Mouse (Mus musculus) embryonic fibroblast, embryonic 13.5 days (primary cell): ENCODE measurements around the gene Gm28048. TPM values are rescaled to one million over a fixed set of nuclear protein-coding genes. Genes with fewer than 3 reads are reported as not detected.

Experiments
- H3K27ac ChIP-seq: 2 replicates; pipeline ENCODE4 v1.5.1; 2012; ENCODE audit warnings: low read length, control low read depth, inconsistent platforms; ENCODE audit not compliant: insufficient read depth
- H3K4me1 ChIP-seq: 2 replicates; pipeline ENCODE4 v1.6.1; 2011; ENCODE audit warnings: low read length; ENCODE audit not compliant: control insufficient read depth, insufficient read depth
- H3K4me3 ChIP-seq: 2 replicates; pipeline ENCODE4 v1.5.1; 2011; ENCODE audit warnings: mild to moderate bottlenecking, control low read depth, low read length; ENCODE audit not compliant: insufficient read depth
- CTCF ChIP-seq: IDR thresholded peaks from 2 replicates; pipeline ENCODE4 v1.5.1; 2011; ENCODE audit warnings: mild to moderate bottlenecking, control low read depth, low read length, moderate library complexity, borderline replicate concordance; ENCODE audit not compliant: insufficient read depth
- POLR2A ChIP-seq: IDR thresholded peaks from 2 replicates; pipeline ENCODE4 v1.6.1; 2011; ENCODE audit warnings: low read depth, mild to moderate bottlenecking, control low read depth, low read length, moderate library complexity
- polyA plus RNA-seq: library from polyadenylated mRNA; stranded (reverse); fragments of >200 nt; gene quantifications from 2 replicates; pipeline ENCODE4 v1.2.4, GENCODE M21; 2011; ENCODE audit warnings: low read depth; ENCODE audit not compliant: missing spikeins, insufficient read length

The Gm28048 gene
- polyA plus RNA-seq, 1 experiment, result 14.1 TPM

GRCm38 (mm10) chr11:22882926-22883325 lies 99.0 kb downstream of the Gm28048 start:
- Histone ChIP-seq H3K4me3 (no peak overlapping the region), H3K4me1 (no peaks in the 10 kb centered on the region), H3K27ac (no peak overlapping the region)
- TF ChIP-seq CTCF (no peak), POLR2A (no peak)

DNA sequence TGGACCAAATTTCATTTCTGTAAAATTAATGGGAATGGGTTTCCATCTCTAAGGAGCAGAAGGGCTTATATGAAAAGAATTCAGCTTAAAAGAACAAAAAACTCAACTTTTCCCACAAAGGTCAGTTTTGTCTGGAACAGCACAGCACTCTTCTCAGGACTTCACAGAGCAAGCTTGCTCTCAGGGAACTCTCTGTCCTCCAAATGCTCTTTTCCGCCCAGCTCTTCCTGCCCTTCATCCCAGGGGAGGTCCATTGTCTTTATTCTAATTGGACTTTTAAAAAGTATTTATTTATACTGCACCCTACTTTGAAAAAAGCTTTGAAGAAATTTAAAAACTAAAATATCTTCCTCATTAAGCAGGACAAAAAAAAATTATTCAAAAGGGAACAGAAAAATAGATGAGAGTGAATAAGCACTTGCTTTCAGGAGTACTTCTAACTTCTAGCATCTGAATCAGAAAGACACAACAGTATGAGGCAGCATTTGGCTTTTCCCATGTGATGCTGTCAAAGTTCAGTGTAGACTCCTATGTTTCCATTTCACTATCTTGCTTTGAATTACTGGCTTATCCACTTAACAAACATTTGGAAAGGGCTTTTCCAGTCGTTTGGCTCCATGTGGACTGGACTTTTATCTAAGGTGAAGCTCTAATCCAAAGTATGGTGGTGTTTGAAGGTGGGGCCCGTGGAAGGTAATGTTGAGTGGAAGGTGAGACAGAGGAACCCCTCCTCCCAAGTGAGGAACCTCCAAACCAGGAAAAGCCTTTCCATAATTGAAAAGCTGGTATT lies 101.3 kb downstream of the Gm28048 start:
- H3K4me3 ChIP-seq, result no peak overlapping the region
- H3K4me1 ChIP-seq, result no peaks in the 10 kb centered on the region
- TF ChIP-seq POLR2A, result no peak
- TF ChIP-seq CTCF, result no peak
- H3K27ac ChIP-seq, result no peak overlapping the region

DNA sequence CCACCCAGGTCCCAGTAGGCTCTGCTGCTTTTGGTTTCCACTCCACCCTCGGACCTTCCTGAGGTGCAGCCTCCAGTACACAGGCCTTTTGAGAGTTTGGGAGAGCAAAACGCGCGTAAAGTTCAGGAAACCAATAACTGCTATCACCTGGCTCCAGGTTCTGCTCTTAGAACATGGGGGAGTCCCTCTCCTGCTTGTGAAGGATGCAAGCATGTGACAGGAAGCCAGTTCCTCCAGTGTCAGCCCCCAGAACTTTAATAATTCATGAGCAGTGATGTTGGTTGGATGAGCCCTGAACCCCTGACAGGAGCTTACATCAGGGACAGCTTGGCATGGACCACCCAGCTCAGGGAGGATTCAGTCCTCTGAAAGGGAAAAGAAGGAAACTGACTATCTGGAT lies 102.2 kb downstream of the Gm28048 start:
- Histone ChIP-seq H3K27ac (no peak overlapping the region), H3K4me1 (no peaks in the 10 kb centered on the region), H3K4me3 (no peak overlapping the region)
- no peak for TF ChIP-seq POLR2A
- TF ChIP-seq CTCF, result no peak

DNA sequence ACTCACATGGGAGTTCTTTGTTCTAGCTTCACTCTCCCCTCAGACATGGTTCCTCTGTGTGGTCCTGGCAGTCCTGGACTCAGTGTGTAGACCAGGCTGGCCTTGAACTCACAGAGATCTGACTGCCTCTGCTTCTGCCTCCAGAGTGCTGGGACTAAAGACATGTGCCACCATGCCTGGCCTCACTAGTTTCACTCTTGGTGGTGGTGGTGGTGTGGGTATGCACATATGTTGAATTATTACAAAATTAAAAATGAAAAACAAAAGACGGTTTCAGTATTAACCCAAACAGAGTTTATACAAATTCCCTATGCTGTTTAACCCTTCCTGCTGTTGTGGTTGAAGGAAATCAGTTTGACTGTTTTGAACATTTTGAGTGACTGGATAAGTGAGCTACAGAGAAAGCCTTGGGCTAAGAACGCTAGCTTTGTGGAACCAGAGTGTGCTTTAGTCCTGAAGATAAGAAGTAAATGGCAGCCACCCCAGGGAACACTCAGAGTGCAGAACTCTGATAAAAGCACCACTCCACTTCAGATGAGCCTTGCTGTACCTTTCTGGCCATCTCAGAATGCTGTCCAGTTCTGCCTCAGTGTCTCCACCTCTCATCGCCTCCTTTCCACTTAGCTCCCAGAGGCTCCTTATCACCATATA lies 105.1 kb downstream of the Gm28048 start:
- Histone ChIP-seq H3K4me1 (no peaks in the 10 kb centered on the region), H3K27ac (no peak overlapping the region), H3K4me3 (no peak overlapping the region)
- TF ChIP-seq POLR2A (no peak), CTCF (no peak)

- TF ChIP-seq CTCF (no peak), POLR2A (no peak)
- no peaks in the 10 kb centered on the region for H3K4me1 ChIP-seq
- no peak overlapping the region for H3K4me3 ChIP-seq
- H3K27ac ChIP-seq, result no peak overlapping the region
Observed at GRCm38 (mm10) chr11:22875279-22875678, 106.6 kb downstream of the Gm28048 start.

GRCm38 (mm10) chr11:22874747-22875146 lies 107.1 kb downstream of the Gm28048 start:
- Histone ChIP-seq H3K4me3 (no peak overlapping the region), H3K27ac (no peak overlapping the region), H3K4me1 (no peaks in the 10 kb centered on the region)
- TF ChIP-seq POLR2A (no peak), CTCF (no peak)

DNA sequence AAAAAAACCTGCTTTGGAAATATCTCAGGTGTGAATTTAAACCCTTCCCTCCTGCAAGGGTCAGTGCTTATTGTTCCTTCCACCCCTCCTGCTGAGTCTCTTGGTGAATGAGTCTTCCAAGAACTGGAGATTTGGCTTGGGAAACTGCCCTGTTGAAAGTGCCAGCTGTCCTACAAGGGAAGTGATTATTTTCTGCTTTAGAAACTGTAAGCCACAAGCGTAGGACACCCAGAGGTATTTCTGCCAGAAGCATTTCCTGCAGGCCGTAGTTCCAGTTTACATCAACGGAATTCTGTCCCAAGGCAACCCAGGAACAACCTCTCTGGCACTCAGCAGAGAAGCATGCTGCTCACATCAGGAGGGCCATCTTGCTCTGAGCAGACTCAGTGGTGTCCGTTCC lies 108.5 kb downstream of the Gm28048 start:
- Histone ChIP-seq H3K4me1 (no peaks in the 10 kb centered on the region), H3K27ac (no peak overlapping the region), H3K4me3 (no peak overlapping the region)
- no peak for TF ChIP-seq POLR2A
- no peak for TF ChIP-seq CTCF

- no peak for TF ChIP-seq CTCF
- TF ChIP-seq POLR2A, result no peak
- no peak overlapping the region for H3K4me3 ChIP-seq
- H3K4me1 ChIP-seq, result no peaks in the 10 kb centered on the region
- H3K27ac ChIP-seq, result no peak overlapping the region
Observed at GRCm38 (mm10) chr11:22872307-22872680, 109.6 kb downstream of the Gm28048 start.

DNA sequence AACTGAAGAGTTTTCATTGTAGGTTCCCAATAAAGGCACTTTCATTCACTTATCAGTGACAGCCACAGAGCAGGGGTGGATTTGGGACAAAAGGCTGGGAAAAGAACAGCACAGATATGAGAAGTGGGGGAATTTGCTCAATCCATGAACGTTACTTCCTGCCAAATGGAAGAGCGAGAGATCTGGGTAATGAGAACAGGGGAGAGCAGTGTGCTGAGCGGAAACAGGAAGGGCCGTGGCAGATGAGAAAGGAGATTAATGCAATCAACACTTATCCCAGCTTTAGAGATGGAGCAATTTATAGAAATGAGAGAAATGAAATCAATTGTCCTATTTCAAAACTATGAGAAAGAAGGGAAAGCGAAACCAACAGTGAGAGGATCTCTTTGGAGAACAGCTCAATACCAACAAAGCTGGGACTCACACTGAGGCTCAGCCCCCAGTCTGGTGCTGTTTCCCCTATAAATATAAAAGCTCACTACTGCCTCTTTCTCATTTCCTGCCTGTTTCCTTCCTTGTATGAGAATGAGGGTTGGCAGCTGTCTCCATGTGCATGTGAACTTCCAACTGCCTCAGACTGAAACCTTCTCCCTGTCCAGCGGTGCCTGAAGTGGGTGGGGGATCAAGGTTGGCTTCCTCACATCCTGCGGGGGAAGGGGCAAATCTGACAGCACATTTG lies 110.1 kb downstream of the Gm28048 start:
- H3K4me1 ChIP-seq, result no peaks in the 10 kb centered on the region
- TF ChIP-seq POLR2A (no peak), CTCF (no peak)
- no peak overlapping the region for H3K4me3 ChIP-seq
- no peak overlapping the region for H3K27ac ChIP-seq

DNA sequence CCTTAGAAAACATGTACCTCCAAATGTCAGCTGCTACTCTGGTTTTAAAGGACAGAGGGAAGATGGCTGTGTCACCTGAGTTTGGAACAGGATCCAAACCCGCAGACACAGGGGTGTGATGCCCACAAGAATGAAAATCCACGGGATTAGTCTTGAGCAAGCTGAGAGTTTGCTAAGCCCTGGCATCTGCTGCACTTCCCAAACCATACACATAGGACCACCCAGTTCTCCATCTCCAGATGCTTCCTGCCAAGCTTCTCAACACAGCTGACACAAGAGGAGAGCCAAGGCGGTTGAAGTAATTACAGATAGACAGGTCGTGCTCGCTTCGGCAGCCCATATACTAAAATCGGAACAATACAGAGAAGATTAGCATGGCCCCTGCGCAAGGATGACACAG lies 113.3 kb downstream of the Gm28048 start:
- no peak overlapping the region for H3K27ac ChIP-seq
- no peak overlapping the region for H3K4me3 ChIP-seq
- no peaks in the 10 kb centered on the region for H3K4me1 ChIP-seq
- no peak for TF ChIP-seq CTCF
- no peak for TF ChIP-seq POLR2A
